Mouse (Mus musculus) liver, embryonic 14.5 days (tissue): Measurements from ENCODE around the gene Snx1.

Source experiments
- CTCF ChIP-seq: IDR thresholded peaks from 2 replicates; pipeline ENCODE4 v1.5.1; 2016; ENCODE audit warnings: antibody characterized with exemption, low read depth, control low read depth
- EP300 ChIP-seq: IDR thresholded peaks from 2 replicates; pipeline ENCODE4 v1.6.1; 2016; ENCODE audit warnings: antibody characterized with exemption, low read depth

DNA sequence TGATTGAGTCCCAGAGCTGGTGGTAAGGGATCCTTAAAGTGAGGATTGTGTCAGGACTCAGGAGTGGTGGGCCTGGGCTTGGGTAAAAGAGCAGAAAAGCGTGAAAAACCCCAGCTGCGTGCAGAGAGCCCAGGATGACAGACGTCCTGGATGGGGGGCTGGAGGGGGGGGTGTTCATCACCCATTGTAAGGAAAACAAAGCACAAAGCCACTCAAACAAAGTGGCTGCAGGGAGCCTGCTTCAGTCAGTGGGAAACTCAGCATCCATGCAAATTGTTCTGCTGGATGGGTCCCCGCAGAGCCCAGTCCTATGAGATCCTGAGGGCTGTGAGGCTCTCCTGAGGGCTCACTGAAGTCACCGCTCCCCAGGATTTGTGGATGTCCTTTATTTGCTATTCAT lies 44.1 kb upstream of the Snx1 start:
- TF ChIP-seq EP300 (no peak), CTCF (no peak)
